Mouse (Mus musculus) right cerebral cortex, postnatal 36 days (tissue): Measurements from ENCODE around the gene Lasp1.
"Not testable (repeated sequence)": the region's sequence is repeated elsewhere in the genome, so short reads cannot be mapped to it uniquely, and the experiment has no call there.

Experiments
- DNase-seq, 2 experiments: peaks; one replicate each; pipeline ENCODE4 v3.0.0; 2022; ENCODE audit warnings: low spot score in 2 of 2, mixed read lengths in 1 of 2

The Lasp1 gene

DNA sequence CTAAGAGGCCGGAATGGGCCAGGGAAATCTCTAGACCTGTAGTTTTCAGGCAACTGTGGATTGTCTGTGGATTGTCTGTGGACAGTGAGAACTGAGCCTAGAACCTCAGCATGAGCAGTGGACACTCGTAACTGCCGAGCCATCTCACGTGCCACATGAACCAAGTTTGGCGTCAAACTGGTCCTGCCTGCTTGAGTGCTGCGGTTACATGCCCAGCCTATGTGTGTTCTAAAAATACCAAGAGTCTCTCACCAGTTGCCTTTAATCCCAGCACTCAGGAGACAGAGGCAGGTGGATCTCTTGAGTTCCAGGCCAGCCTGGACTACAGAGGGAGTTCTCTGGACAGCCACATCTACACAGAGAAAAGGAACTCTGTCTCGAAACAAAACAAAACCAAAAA is 30.6 kb downstream of the Lasp1 start:
- no peak for DNase-seq

DNA sequence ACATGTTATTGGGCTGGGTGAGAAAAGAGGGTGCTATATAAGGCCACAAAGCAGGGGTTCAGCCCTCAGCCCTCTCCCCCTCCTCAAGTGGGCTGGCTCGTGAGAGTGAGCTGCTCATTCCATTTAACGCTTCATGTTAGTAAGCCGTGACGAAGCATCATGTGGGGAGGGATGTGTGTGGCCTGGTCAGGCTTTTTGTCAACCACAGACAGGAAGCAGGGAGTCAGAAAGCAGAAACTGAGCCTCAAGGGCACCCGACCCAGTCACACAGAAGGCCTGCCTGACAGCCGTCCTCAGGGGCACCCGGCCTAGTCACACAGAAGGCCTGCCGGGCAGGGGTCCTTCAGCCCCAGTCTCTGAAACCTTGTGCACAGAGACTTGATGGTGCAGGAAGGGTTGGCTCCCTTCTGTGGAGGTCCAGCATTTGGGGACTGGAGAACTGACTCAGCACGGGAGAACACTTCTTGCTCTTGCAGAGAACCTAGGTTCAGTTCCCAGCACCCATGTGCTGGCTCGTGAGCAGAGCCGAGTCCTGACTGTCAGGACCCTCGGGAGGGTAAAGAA is 31.2 kb downstream of the Lasp1 start:
- DNase-seq: no peak

DNA sequence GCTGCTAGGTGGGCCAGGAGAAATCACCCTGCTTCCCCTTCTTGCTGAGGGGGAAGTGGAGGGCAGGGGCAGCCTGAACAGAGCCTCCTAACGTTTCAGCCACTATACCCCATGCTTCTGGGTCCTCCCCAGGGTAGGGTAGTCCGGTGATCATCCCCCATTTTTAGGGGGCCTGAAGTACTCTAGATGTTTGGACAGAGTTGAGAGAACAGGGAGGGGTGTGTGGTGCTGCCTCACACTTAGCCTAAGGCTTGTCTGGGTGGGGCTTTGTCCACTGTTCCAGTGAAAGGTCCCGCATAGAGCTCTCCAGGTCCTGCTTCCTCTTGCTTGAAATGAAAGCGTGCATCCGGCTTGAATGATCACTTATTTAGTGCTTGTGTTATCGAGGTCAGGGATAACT is 31.7 kb downstream of the Lasp1 start:
- no peak for DNase-seq

DNA sequence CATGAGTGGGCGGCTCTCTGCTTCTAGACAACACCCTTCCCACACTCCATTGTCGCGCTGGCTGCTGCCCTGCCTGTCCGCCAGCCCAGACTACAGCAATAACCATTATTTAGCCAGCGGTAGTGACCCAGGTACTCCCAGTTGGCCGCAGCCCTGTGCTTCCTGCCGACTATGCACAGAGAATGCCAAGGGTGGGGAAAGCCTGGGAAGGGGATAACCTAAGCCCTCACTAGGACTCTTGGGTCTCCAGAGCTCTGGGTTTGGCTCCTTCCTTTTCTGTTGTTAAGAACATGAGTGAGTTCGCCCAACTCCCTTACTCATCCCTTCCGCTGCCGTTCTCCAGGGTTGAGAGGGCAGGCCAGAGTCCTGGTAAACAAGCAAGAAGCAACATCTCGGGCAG is 33.2 kb downstream of the Lasp1 start:
- DNase-seq: no peak

DNA sequence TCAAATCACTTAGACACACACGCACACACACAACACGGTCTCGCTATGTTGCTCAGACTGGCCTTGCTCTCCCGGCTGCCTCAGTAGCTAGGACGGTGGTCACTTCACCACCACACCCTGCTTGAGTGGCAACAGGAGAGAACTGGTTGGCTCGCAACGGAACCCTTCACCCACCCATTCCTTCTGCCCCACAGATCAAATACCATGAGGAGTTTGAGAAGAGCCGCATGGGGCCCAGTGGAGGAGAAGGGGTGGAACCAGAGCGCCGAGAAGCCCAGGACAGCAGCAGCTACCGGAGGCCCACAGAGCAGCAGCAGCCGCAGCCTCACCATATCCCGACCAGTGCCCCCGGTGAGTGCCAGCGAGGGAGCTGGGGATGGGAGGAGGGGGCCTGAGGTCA is 34.6 kb downstream of the Lasp1 start:
- DNase-seq: no peak

DNA sequence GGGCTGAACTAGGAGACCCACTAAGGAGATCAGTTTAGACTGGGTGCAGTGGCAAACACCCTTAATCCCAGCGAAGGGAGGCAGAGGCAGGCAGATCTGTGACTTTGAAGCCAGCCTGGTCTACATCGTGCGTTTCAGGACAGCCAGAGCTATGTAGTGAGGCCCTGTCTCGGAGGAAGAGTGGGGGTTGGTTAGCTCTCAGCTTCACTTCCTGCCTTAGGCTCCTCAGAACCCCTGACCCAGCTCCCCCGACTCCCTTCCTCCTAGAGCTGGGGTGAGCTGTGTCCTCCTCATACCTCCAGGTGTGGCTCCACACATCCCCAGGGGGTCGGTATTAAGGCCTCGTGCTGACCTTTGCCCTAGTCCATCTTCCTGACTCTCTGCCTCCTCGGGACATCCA is 37.7 kb downstream of the Lasp1 start:
- no peak for DNase-seq

DNA sequence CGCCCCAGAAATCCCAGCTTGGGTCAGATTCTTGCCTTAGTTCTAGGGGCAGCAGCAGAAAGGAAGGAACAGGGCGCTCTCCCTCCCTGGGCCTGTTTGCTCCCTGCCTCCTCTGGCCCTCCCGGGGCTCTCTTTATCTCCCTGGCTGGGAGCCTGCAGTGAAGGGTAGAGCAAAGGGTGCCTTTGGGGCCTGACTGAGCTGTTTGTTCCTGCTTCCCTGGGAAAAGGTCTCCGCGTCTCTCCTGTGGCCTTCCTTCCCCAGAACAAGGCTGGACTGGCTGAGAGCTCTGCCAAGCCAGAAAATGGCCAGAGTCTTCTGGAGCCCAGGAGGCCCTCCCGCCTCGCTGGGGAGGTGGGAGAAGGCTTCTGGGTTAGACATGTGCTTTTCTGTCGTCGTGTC is 38.3 kb downstream of the Lasp1 start:
- not testable (repeated sequence) for DNase-seq

DNA sequence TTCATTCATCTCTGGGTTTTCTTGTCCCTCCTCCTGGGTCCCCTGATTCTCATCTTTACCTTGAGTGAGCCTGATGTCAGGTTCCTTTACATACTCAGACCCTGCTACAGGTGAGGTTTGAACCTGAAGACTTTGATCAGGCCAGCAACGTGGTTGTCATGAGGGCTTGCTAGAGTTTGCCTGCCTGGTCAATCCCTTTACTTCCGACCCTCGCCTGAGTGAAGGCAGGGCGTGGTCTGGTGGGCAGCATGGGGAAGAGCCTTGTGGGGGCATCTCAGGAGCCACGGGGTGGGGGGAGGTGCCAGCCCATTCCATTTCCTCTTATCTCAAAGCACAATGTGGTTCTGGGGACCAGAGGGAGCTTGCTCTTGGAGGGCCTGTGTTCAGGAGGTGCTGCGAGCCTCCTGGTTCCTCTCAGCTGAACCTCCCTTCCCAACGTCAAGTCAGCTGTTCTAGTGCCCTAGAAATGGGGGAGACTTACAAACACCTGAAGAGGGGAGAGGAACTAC is 38.9 kb downstream of the Lasp1 start:
- no peak for DNase-seq

DNA sequence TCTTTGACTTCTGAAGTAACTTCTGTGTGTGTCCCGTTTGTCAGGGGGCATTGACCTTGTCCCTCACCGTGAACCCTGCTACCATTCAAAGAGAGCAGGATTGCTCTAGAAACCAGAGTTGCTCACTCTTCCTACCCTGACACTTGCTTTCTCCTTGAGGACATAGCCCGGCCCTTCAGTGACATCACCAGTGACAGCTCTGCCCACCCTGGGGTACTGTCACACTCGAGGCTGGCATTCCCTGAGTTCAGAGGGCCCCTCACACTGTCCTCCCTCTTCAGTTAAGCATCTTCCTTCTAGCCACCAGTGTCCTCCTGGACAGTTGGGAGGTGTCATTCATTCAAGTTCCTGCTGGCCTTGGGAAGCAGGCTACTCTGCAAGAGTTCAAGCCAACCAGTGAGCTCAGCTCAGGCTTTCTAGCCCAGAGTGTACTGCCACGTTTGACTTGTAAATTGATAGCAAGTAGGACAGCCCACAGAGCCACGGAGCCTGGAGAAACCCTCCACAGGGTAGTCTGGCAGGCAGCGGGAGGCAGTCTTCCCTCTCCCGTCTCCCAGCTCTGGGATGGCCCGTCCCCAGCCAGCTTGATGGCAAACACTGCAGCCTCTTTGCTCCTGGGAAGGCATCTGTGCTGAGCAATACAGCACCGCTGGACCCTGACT is 40.1 kb downstream of the Lasp1 start:
- DNase-seq: no peak

DNA sequence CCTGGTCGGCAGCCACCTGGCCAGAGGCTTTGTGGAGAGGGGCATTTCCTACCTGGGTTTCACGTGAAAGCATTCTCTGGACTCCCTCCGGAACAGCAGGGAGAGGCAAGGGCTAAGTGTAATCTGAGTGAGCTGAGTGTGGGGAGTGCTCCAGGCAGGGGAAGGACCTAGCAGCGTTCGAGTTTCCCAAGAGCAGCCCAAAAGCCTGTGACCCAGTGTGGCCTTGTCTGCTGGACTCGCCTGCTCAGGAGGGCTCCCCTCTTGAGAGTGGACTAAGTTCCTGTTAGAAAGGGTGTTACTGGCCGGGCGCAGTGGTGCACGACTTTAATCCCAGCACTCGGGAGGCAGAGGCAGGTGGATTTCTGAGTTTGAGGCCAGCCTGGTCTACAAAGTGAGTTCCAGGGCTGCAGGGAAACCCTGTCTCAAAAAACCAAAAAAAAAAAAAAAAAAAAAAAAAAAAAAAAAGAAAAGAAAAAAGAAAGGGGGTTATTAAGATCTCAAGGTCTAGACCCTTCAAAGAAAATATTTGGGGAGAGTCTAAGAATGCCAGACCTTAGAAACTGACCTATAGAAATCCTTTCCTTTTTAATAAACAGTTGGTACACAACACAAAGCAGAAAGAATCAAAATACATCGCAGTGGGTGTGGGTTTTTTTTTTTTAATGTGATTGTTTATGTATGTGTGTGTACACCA is 40.8 kb downstream of the Lasp1 start:
- no peak for DNase-seq

DNA sequence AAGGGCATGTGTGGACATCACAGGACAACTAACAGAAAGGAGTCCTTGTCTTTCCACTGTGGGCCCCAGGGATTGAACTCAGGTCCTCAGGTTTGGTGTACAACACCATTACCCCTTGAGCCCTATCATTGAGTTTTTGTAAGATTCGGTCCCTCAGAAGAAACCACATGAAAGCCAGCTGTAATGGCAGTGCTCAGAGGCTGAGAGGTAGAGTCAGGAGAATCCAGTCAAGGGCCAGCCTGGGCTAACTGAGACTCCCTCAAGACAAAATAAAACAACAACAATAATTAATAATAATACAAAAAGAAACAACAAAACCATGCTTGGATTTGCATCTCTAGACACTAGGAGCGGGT is 41.3 kb downstream of the Lasp1 start:
- no peak for DNase-seq

DNA sequence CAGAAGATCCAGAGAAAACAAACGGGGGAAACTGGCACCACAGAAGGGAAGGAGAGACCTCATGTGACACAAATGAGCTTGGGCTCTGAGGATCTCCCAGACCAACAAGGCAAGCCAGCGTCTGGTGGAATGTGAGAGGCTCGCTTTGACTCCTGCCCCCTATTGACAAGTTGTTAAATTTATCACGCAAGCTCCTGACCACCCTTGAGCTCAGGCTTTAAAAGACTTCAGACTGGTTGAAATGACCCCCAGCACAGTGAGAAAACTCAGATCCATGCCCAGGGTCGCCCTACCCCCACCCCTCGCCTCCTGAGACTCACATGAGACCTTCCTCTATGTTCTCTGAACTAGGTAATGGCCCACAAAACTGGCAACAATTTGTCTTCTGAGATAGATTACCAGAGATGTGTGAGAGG is 41.7 kb downstream of the Lasp1 start, which contains the start of gene B230217C12Rik:
Gene B230217C12Rik (plus strand): TSS at position 242 of the 416 bp plus-strand sequence.
- no peak for DNase-seq

DNA sequence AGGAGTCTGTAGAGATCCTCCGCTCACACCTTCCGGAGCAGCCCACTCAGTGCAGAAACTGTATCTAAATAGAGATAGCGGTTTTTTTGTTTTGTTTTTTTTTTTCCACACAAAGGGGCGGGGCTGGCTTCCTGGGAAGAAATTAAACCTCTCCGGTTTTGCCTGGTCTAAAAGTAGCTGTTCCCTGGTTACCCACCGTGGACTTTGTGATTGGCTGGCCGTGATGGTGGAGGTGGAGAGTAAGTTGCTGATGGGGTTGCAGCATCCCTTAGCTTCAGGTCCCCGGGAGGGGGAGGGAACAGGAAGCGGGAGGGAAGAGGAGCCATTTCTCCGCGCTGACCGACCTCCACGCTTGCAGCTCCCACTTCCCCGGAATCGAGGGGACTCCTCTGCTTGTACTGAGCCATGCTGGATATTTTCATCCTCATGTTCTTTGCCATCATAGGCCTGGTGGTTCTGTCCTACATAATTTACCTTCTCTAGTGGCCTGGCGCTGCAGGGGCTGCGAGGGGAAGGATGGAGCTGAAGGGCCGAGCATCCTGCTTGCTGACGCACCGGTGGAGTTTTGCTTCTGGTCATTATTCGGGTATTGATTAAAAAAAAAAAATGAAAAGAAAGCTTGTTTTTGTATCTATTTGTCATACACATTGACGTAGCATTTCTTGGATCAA is 42.3 kb downstream of the Lasp1 start:
- DNase-seq: peak; percentile 90 to 96

DNA sequence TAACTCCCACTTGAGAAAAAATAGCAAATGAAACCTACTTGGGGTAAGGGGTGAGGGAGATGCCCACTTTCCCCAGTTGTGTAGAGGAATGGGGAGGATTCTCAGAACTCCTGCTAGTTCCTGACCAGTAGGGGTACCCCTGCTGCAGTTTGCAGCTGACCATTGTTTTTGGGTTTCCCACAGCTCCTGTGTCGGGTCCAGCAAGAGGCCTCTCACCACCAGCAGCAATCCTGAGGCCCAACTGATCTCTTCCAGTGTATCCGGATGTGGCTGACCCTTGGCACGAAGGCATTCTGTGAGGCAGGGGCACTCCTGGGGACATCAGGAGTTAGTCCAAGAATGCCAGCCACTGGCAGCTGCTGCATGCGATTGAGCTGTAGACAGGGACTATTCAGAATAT is 43.2 kb downstream of the Lasp1 start:
- DNase-seq: no peak

DNA sequence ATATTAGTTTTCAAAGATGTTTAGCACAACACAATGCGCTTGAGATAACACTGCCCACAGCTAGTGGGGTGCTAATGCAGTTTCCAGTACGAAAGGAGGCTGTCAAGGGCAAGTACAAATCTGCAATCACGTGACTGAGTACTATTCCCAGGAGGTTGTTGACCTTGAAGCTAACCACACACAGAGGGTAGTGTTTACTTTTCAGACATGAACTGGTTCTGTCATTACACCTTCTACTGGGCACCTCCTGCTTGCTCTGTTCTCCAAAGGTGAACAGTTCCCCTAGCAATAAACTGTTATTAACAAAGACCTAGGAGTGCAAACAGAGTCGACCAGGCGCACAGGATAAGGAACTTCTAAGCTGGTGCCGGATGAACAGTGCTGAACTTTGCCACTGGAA is 51.6 kb downstream of the Lasp1 start:
- DNase-seq: no peak

DNA sequence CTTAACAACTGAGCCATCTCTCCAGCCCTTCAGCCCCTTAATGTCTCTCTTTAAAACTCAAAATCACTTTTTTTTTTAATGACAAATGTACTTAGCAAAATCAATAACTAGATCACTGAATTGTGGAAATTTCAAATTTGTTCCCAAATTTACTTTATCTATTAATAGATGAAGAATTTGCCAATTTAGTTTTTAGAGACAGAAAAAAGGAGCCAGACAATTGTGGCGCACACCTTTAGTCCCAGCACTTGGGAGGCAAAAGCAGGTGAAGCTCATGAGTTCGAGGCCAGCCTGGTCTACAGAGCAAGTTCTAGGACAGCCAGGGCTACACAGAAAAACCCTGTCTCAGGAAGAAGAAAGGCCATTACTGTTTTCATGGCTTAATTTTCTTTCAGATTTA is 52.8 kb downstream of the Lasp1 start:
- DNase-seq: no peak

DNA sequence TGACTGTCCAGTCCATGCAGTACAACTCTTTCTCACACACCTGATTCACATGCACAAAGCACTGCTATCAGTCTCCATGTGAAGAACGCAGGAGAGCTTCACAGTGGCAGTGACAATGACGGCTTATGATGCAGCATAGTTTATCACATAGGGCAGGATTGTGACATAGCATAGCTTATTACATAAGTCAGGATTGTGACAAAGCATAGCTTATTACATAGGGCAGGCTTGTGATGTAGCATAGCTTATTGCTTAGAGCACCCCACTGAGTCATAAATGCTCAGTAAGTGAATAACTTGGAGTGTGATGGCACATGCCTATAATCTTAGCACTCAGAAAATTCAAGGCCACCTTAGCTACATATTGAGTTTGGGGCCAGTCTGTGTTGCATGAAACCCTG is 56.7 kb downstream of the Lasp1 start:
- DNase-seq: no peak

DNA sequence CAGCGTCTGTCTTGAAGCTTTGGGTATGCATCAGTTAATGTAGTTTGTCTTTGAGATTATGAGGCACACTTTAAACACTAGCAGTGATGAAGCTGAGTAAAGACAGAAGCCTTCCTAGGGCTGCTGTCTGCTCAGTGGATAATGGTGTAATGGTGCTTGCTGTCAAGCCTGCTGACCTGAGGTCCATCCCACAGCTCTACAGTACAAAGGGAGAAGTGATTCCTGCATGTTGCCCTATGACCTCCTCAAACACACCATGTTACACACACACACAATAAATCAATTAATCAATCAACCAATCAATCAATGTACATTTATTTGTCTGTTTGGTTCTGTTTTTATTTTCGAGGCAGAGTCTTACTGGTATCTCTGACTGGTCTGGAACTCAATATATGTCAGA is 63.3 kb downstream of the Lasp1 start:
- DNase-seq: no peak

DNA sequence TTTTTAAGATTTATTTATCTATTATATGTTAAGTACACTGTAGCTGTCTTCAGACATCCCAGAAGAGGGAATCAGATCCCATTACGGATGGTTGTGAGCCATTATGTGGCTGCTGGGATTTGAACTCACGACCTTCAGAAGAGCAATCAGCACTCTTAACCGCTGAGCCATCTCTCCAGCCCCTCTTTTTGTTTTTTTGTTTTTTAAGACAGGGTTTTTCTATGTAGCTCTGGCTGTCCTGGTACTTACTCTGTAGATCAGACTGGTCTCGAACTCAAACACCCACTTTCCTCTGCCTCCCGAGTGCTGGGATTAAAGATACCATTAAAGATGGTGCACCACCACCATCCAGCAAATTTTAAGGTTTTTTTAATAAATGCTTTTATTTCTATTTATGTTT is 66.6 kb downstream of the Lasp1 start:
- no peak for DNase-seq

DNA sequence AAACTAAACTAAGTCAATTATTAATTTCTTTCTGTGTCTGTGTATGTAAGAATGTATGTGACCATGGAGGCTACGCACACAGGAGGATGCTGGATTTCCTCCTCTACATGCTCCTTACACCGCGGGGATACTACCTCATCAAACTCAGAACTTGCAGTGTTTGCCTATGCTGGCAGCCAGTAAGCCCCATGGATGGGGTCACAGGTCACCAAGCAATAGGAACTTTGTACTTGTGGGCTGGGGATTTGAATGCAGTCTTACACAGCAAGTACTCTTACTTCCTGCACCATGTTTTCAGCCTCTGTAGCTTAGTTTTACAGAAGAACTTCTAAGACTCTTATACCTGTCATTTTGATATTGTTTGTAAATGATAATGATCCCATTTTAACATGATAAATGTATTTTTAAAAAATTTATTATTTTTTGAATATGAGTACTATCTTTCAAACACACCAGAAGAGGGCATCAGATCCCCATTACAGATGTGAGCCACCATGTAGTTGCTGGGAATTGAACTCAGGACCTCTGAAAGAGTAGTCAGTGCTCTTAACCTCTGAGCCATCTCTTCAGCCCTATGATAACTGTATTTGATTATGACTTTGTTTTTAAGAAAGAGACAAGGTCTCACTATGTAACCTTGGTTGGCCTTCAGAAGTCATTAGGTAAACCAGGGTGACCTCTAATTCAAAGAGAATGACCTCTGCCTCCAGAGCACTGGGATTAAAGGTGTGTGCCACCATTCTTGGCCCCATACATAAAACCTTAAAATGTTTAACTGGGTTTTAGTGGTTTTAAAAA is 67.5 kb downstream of the Lasp1 start:
- DNase-seq: no peak

DNA sequence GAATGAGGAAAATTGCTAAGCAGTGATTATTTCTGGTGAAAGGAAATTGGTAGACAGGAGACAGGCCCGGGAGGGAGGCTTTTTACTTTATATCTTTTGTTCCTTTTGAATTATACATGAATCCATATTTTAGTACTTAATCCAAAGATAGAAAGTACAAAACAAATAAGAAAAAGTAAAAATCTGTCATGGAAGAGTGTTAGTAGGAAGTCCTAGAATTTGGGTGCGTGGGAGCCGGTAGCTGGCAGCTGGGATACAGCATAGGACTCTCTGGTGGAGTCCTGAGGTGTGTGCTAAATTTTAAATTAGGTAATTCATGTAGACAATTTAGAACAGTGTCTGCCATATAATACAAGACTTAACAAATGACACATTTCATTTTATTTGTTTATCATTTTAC is 68.8 kb downstream of the Lasp1 start:
- DNase-seq: peak; percentile 31 to 69

DNA sequence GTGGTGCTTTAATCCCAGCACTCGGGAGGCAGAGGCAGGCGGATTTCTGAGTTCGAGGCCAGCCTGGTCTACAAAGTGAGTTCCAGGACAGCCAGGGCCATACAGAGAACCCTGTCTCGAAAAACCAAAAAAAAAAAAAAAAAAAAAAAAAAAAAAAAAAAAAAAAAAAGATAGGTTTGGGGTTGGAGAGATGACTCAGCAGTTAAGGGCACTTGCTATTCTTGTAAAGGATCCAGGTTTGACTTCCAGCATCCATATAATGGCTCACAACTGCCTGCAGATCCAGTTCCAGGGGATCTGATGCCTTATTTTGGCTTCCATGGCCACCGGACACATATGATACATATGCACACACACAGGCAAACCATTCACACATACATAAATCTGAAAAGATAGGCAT is 73.6 kb downstream of the Lasp1 start:
- DNase-seq: not testable (repeated sequence)
